Mouse (Mus musculus) embryo, embryonic 10.5 days (tissue): ENCODE measurements around the gene Rpl22l1.
"Not testable (repeated sequence)": the region's sequence is repeated elsewhere in the genome, so short reads cannot be mapped to it uniquely, and the experiment has no call there.

Experiments
- DNase-seq: peaks from one replicate; pipeline ENCODE4 v3.0.0-alpha.2; 2015; ENCODE audit warnings: low spot score

The Rpl22l1 gene

GRCm38 (mm10) chr3:28841886-28842649 lies 36.8 kb downstream of the Rpl22l1 start:
- DNase-seq: no peak

- DNase-seq: no peak
These were observed 38.0 kb downstream of the Rpl22l1 start for GRCm38 (mm10) chr3:28843231-28843630.

- no peak for DNase-seq
These were observed 41.9 kb downstream of the Rpl22l1 start for GRCm38 (mm10) chr3:28847115-28847514.

- DNase-seq: not testable (repeated sequence)
These were observed 46.9 kb downstream of the Rpl22l1 start for GRCm38 (mm10) chr3:28852174-28852573.
